Mouse (Mus musculus) heart, postnatal 0 days (tissue): Measurements from ENCODE around the gene Otol1. TPM values are rescaled to one million over a fixed set of nuclear protein-coding genes. Genes with fewer than 3 reads are reported as not detected.

Experiments used
- ATAC-seq: fragments of 200-750 bp; cut with Nextera tagmentation; 2 replicates; pipeline ENCODE4 v1.8.0; 2017; ENCODE audit warnings: low read depth, moderate number of reproducible peaks, moderate library complexity; ENCODE audit not compliant: insufficient read depth
- DNase-seq: peaks from one replicate; pipeline ENCODE4 v3.0.0-alpha.2; 2016; ENCODE audit warnings: low spot score
- H3K27ac ChIP-seq: fragments of 300-500 bp; sonication (generic); 2 replicates; pipeline ENCODE4 v1.5.1; 2014; ENCODE audit warnings: low read depth, mild to moderate bottlenecking
- H3K27me3 ChIP-seq: fragments of 300-500 bp; sonication (generic); 2 replicates; pipeline ENCODE4 v1.6.1; 2014; ENCODE audit warnings: low read length, mixed read lengths; ENCODE audit not compliant: control insufficient read depth, insufficient read depth
- H3K36me3 ChIP-seq: fragments of 300-500 bp; sonication (generic); replicated peaks from 2 replicates; pipeline ENCODE4 v1.6.1; 2014; ENCODE audit warnings: low read length, mixed read lengths; ENCODE audit not compliant: control insufficient read depth, insufficient read depth
- H3K4me1 ChIP-seq: fragments of 300-500 bp; sonication (generic); 2 replicates; pipeline ENCODE4 v1.6.1; 2014; ENCODE audit warnings: antibody characterized with exemption; ENCODE audit not compliant: control insufficient read depth, insufficient read depth
- H3K4me2 ChIP-seq: fragments of 300-500 bp; sonication (generic); 2 replicates; pipeline ENCODE4 v1.6.1; 2014; ENCODE audit warnings: low read depth, mild to moderate bottlenecking, low read length, moderate library complexity
- H3K4me3 ChIP-seq: fragments of 300-500 bp; sonication (generic); 2 replicates; pipeline ENCODE4 v1.5.1; 2014; ENCODE audit warnings: low read depth, low read length
- H3K9ac ChIP-seq: fragments of 300-500 bp; sonication (generic); replicated peaks from 2 replicates; pipeline ENCODE4 v1.6.1; 2014; ENCODE audit warnings: low read depth, low read length, mixed read lengths
- H3K9me3 ChIP-seq: fragments of 300-500 bp; sonication (generic); replicated peaks from 2 replicates; pipeline ENCODE4 v1.6.1; 2016; ENCODE audit warnings: low read length; ENCODE audit not compliant: control insufficient read depth
- CTCF ChIP-seq: IDR thresholded peaks from 2 replicates; pipeline ENCODE4 v1.5.1; 2016; ENCODE audit warnings: antibody characterized with exemption, control low read depth, low read depth
- EP300 ChIP-seq: IDR thresholded peaks from 2 replicates; pipeline ENCODE4 v1.6.1; 2016; ENCODE audit warnings: antibody characterized with exemption, low read depth
- WGBS: fragments of 180-500 bp; shearing (Covaris S2); extraction: QIAGEN DNeasy Blood & Tissue Kit; methylation state at CpG from one replicate; pipeline ENCODE4 v1.1.7; 2014; 5-methylcytosine and 5-hydroxymethylcytosine counted together
- polyA plus RNA-seq: library from polyadenylated mRNA; unstranded; fragments of >200 nt; fragmentation: Nextera tagmentation; extraction: Ambion mirVana; gene quantifications from 2 replicates; pipeline ENCODE4 v1.2.1, GENCODE M21; 2015
- total RNA-seq: library from RNA; depleted of rRNA; stranded (reverse); fragments of >200 nt; gene quantifications from 2 replicates; pipeline ENCODE4 v1.2.3, GENCODE M21; 2014; ENCODE audit warnings: low replicate concordance; rRNA removed

The Otol1 gene
- total and polyA plus RNA-seq, 2 experiments from 2014 or later, result not detected

DNA sequence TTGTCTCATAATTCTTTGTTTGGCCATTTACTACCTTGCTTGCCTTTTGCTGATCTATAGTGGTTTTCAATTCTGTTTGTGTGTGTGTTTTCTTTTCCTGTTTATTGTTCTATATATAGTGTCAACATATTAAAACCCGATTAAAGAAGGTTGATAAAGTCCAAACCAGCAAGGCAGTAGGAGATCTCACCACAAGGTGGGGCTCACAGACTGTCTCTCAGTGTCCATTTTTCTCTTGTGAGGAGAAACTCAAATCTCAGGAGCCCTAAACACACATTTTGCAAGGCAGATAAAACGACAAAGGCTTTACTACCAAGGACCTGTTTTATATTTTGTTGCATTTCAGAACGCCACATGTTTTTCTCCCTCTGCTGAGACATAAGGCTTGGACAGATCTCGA, 28.2 kb downstream of the Otol1 start:
- peak; percentile 52 for TF ChIP-seq CTCF
- no peak for TF ChIP-seq EP300
- no peaks in the 10 kb centered on the region for H3K27me3 ChIP-seq
- H3K4me3 ChIP-seq, result no peak overlapping the region
- no peak overlapping the region for H3K27ac ChIP-seq
- H3K4me2 ChIP-seq, result no peak overlapping the region
- H3K4me1 ChIP-seq, result no peaks in the 10 kb centered on the region
- 31% methylated on average over 4 of the region's 4 CpGs for WGBS
- no peak for ATAC-seq
- DNase-seq, result no peak
- H3K36me3 ChIP-seq, result no peaks in the 10 kb centered on the region
- H3K9me3 ChIP-seq, result no peaks in the 10 kb centered on the region
- H3K9ac ChIP-seq, result no peak overlapping the region

Other genes starting within 250 kb of the Otol1 start
- 28.7 TPM in 1 of 2 replicates, not detected in the other for gene Sptssb, start 147.7 kb upstream of the Otol1 start, total RNA-seq
- 0.15 TPM in 1 of 2 replicates, not detected in the other for gene Sptssb, start 147.7 kb upstream of the Otol1 start, polyA plus RNA-seq